Comparison of ENCODE assay signal across 13 mouse cellular contexts in genomic region chr4:45462628-45463027, GRCm38 (mm10). TPM values are rescaled to one million over a fixed set of nuclear protein-coding genes. Genes with fewer than 3 reads are reported as not detected.
A peak's percentile ranks its signal among the peaks of the same experiment; 100 is the strongest.
DNase-seq lines count a peak whose midpoint lies in the region; ATAC-seq and TF ChIP-seq lines count a peak whose summit lies in the region.
"Had no signal": no experiment of that assay in that cellular context is flagged by ENCODE, and none has a peak within 500 bp of the region (broad histone marks: within the 10 kb centered on the region; RNA-seq: fewer than 3 reads in every experiment).

No protein-coding gene starts in this region.

- TF ChIP-seq POLR2A in MEL (IDR thresholded peaks at IDR 0.05; ENCODE audit: control insufficient read depth in 1 of 2, insufficient read depth in 1 of 2, low read depth in 1 of 2, low read length in 2 of 2, poor library complexity in 1 of 2): no peak

- no peaks in the 10 kb centered on the region for H3K9me3 ChIP-seq in hindbrain, postnatal 0 days (ENCODE audit: low read length)
- H3K9me3 ChIP-seq in hindbrain, embryonic 14.5 days (ENCODE audit: control insufficient read depth, low read length): no peaks in the 10 kb centered on the region
- H3K9me3 ChIP-seq in MEL (replicated peaks; ENCODE audit: insufficient read depth, low read length): no peaks in the 10 kb centered on the region
- H3K9me3 ChIP-seq in liver, embryonic 15.5 days (replicated peaks): no peaks in the 10 kb centered on the region

- H3K27me3 ChIP-seq in hindbrain, postnatal 0 days (ENCODE audit: insufficient read depth, low read length): no peaks in the 10 kb centered on the region
- no peaks in the 10 kb centered on the region for H3K27me3 ChIP-seq in hindbrain, embryonic 14.5 days (ENCODE audit: control insufficient read depth, insufficient read depth, low read length)
- no peaks in the 10 kb centered on the region for H3K27me3 ChIP-seq in MEL (ENCODE audit: control insufficient read depth in 1 of 2, insufficient read depth in 2 of 2, low read length in 2 of 2)
- H3K27me3 ChIP-seq in liver, embryonic 15.5 days: no peaks in the 10 kb centered on the region

- TF ChIP-seq RAD21 in MEL (IDR thresholded peaks at IDR 0.05; ENCODE audit: low read depth, low read length): no peak

- intact Hi-C loops in left cerebral cortex, postnatal 10 days (cut with DNase I): no loop called here

- 0 out of 2 replicates have a peak, but pooled peaks cover 14% of the 10 kb centered on the region for H3K4me1 ChIP-seq in hindbrain, postnatal 0 days (ENCODE audit: insufficient read depth, low read length)
- peaks cover 9% of the 10 kb centered on the region; the same call in 1 of the 2 replicates for H3K4me1 ChIP-seq in hindbrain, embryonic 14.5 days (replicated peaks; ENCODE audit: control insufficient read depth, insufficient read depth, low read length)
- H3K4me1 ChIP-seq in MEL (ENCODE audit: control insufficient read depth in 1 of 2, insufficient read depth in 2 of 2, low read length in 2 of 2): no peaks in the 10 kb centered on the region
- peaks cover 53% of the 10 kb centered on the region for H3K4me1 ChIP-seq in liver, embryonic 15.5 days (replicated peaks)

- no peak overlapping the region for H3K9ac ChIP-seq in hindbrain, postnatal 0 days (replicated peaks; ENCODE audit: low read length)
- H3K9ac ChIP-seq in hindbrain, embryonic 14.5 days: no peak overlapping the region
- H3K9ac ChIP-seq in MEL (ENCODE audit: control insufficient read depth, low read depth, low read length, poor library complexity, severe bottlenecking): no peak overlapping the region
- no peak overlapping the region for H3K9ac ChIP-seq in liver, embryonic 15.5 days

- no peak overlapping the region for H3K4me2 ChIP-seq in hindbrain, postnatal 0 days (ENCODE audit: low read depth, low read length)
- no peak overlapping the region for H3K4me2 ChIP-seq in hindbrain, embryonic 14.5 days (replicated peaks)
- H3K4me2 ChIP-seq in liver, embryonic 15.5 days: no peak overlapping the region

- H3K36me3 ChIP-seq in hindbrain, postnatal 0 days (ENCODE audit: insufficient read depth, low read length): no peaks in the 10 kb centered on the region
- H3K36me3 ChIP-seq in hindbrain, embryonic 14.5 days (replicated peaks; ENCODE audit: control insufficient read depth, insufficient read depth): no peaks in the 10 kb centered on the region
- no peaks in the 10 kb centered on the region; a peak in 1 of 4 replicates for H3K36me3 ChIP-seq in MEL (ENCODE audit: control insufficient read depth in 1 of 2, insufficient read depth in 2 of 2, low read length in 2 of 2)
- H3K36me3 ChIP-seq in liver, embryonic 15.5 days (replicated peaks): peaks cover 11% of the 10 kb centered on the region; the same call in 1 of the 2 replicates

- TF ChIP-seq EP300 in MEL (IDR thresholded peaks at IDR 0.05; ENCODE audit: low read depth in 1 of 2, low read length in 2 of 2): peak in 1 of 2 experiments; percentile 22; a peak in 2 of 4 replicates

- no peak for DNase-seq in hindbrain, postnatal 0 days (ENCODE audit: low spot score)
- no peak for DNase-seq in hindbrain, embryonic 14.5 days (ENCODE audit: low spot score)
- DNase-seq in MEL (ENCODE audit: low read depth, low spot score): peak; percentile 25
- DNase-seq in c-Kit-positive CD71-positive TER-119-positive erythroid progenitor cells, embryonic 14.5 days (ENCODE audit: low spot score): peak; percentile 70
- no peak for DNase-seq in adrenal gland, postnatal 25 days
- DNase-seq in left cerebral cortex, postnatal 10 days (ENCODE audit: extremely low spot score in 1 of 2, low spot score in 2 of 2): no peak
- DNase-seq: cerebellum, adult 8-10 months; gastrocnemius, adult 2 months; kidney, postnatal 14 days; right cerebral cortex, postnatal 25 days; thymus, adult 18-20 months had no signal

- 88% methylated on average over 5 of the region's 5 CpGs for WGBS in hindbrain, postnatal 0 days
- 85% methylated on average over 5 of the region's 5 CpGs for WGBS in hindbrain, embryonic 14.5 days
- 22% methylated on average over 5 of the region's 5 CpGs for WGBS in liver, embryonic 15.5 days (ENCODE audit: insufficient replicate concordance)

- no peak overlapping the region for H3K27ac ChIP-seq in hindbrain, postnatal 0 days
- H3K27ac ChIP-seq in hindbrain, embryonic 14.5 days: no peak overlapping the region
- H3K27ac ChIP-seq in MEL (ENCODE audit: control insufficient read depth, low read depth, low read length): no peak overlapping the region
- H3K27ac ChIP-seq in liver, embryonic 15.5 days (replicated peaks): 0 out of 2 replicates have a peak overlapping the region, but pooled peaks have one; percentile 24

- no peaks in the 10 kb centered on the region for H3K79me2 ChIP-seq in MEL (ENCODE audit: control insufficient read depth, insufficient read depth, low read length, poor library complexity)

- H3K4me3 ChIP-seq in hindbrain, postnatal 0 days (ENCODE audit: low read length): no peak overlapping the region
- no peak overlapping the region for H3K4me3 ChIP-seq in hindbrain, embryonic 14.5 days (replicated peaks; ENCODE audit: low read length)
- no peak overlapping the region for H3K4me3 ChIP-seq in MEL (ENCODE audit: control insufficient read depth in 1 of 2, insufficient read depth in 1 of 2, low read depth in 2 of 2, low read length in 2 of 2)
- H3K4me3 ChIP-seq in liver, embryonic 15.5 days (replicated peaks): no peak overlapping the region
- H3K4me3 ChIP-seq: erythroblast, embryonic 14.5 days; gastrocnemius, adult 2 months had no signal

- peak; percentile 45 for TF ChIP-seq CTCF in hindbrain, postnatal 0 days (IDR thresholded peaks at IDR 0.05; ENCODE audit: low read depth)
- peak in 1 of 3 experiments; percentile 6; a peak in 1 of 6 replicates for TF ChIP-seq CTCF in MEL (IDR thresholded peaks at IDR 0.05 in 2 of 3, conservative IDR thresholded peaks at IDR 0.05 in 1 of 3; ENCODE audit: control insufficient read depth in 1 of 3, insufficient read depth in 1 of 3, low read depth in 2 of 3, low read length in 3 of 3, poor library complexity in 1 of 3, severe bottlenecking in 1 of 3)

- no peak for ATAC-seq in hindbrain, postnatal 0 days
- ATAC-seq in hindbrain, embryonic 14.5 days (ENCODE audit: low FRiP score): no peak
- ATAC-seq in liver, embryonic 15.5 days (ENCODE audit: insufficient read depth): peak; percentile 92

TF ChIP-seq in MEL, 35 proteins besides CTCF, POLR2A, EP300 and RAD21:
- TF ChIP-seq TAL1 (IDR thresholded peaks at IDR 0.05; ENCODE audit: low read length) (peak; percentile 33; the same call in 1 of the 2 replicates), KAT2A (conservative IDR thresholded peaks at IDR 0.05; ENCODE audit: low read depth, low read length) (no peak)

RNA-seq across cellular contexts. Expression of gene Slc25a51, which starts 54.1 kb away (rescaled TPM):
- 137 and 142 TPM in 2 replicates for total RNA-seq in hindbrain, postnatal 0 days (2014; rRNA removed)
- polyA plus RNA-seq in hindbrain, postnatal 0 days (2015; fragmentation: Nextera tagmentation; extraction: Ambion mirVana): 60.6 and 64.3 TPM in 2 replicates
- polyA plus RNA-seq in hindbrain, embryonic 14.5 days (2014; fragmentation: Nextera tagmentation; extraction: Ambion mirVana): 69.3 and 79.1 TPM in 2 replicates
- total RNA-seq in MEL (2012; rRNA removed): 43.8 and 47.6 TPM in 2 replicates
- polyA plus RNA-seq in MEL (2012; ENCODE audit: insufficient read depth in 1 of 2, insufficient read length in 2 of 2, low read depth in 1 of 2, low replicate concordance in 2 of 2, missing spikeins in 1 of 2): 100 to 1,000 TPM in 1 of 2 experiments, 10 to 100 TPM in 1; 47.5 to 395 TPM
- polyA plus RNA-seq in liver, embryonic 15.5 days (2015; fragmentation: Nextera tagmentation; extraction: Ambion mirVana): 72.8 and 74.4 TPM in 2 replicates
- 376 and 405 TPM in 2 replicates for total RNA-seq in adrenal gland, postnatal 25 days (2021)
- 100 to 1,000 TPM; 100 to 105 TPM for total RNA-seq in left cerebral cortex, postnatal 10 days (2021)

Comparison
In these comparisons a context has a peak if more than half of its experiments do, and no peak if none do; other contexts are left out.
1. DNase-seq: peak in MEL (single experiment) and c-Kit-positive CD71-positive TER-119-positive erythroid progenitor cells, embryonic 14.5 days (single experiment); none in hindbrain, postnatal 0 days (single experiment), hindbrain, embryonic 14.5 days (single experiment), adrenal gland, postnatal 25 days (single experiment) and left cerebral cortex, postnatal 10 days (0 of 2).